Mouse (Mus musculus): ENCODE measurements around the gene Trio. TPM values are rescaled to one million over a fixed set of nuclear protein-coding genes. Genes with fewer than 3 reads are reported as not detected.
A peak's percentile ranks its signal among the peaks of the same experiment; 100 is the strongest.

Gene Trio
- total RNA-seq, 1 experiment from 2014 or later: 16.9 TPM

- no peak for ATAC-seq (replicated peaks; ENCODE audit: low read depth, poor library complexity, severe bottlenecking)
Measured at GRCm38 (mm10) chr15:27860439-27860838, 165.2 kb downstream of the Trio start.

- no peak for ATAC-seq (replicated peaks; ENCODE audit: low read depth, poor library complexity, severe bottlenecking)
Measured at GRCm38 (mm10) chr15:27859590-27859989, 166.1 kb downstream of the Trio start.

GRCm38 (mm10) chr15:27859115-27859514, 166.5 kb downstream of the Trio start:
- ATAC-seq (replicated peaks; ENCODE audit: low read depth, poor library complexity, severe bottlenecking): no peak

- no peak for ATAC-seq (replicated peaks; ENCODE audit: low read depth, poor library complexity, severe bottlenecking)
Measured at GRCm38 (mm10) chr15:27858179-27858819, 167.3 kb downstream of the Trio start.

- no peak for ATAC-seq (replicated peaks; ENCODE audit: low read depth, poor library complexity, severe bottlenecking)
Measured at GRCm38 (mm10) chr15:27857242-27857641, 168.4 kb downstream of the Trio start.

GRCm38 (mm10) chr15:27856050-27856787, 169.4 kb downstream of the Trio start:
- peak; percentile 88 for ATAC-seq (replicated peaks; ENCODE audit: low read depth, poor library complexity, severe bottlenecking)

GRCm38 (mm10) chr15:27851312-27851711, 174.3 kb downstream of the Trio start:
- ATAC-seq (replicated peaks; ENCODE audit: low read depth, poor library complexity, severe bottlenecking): no peak

GRCm38 (mm10) chr15:27850904-27851303, 174.7 kb downstream of the Trio start:
- ATAC-seq (replicated peaks; ENCODE audit: low read depth, poor library complexity, severe bottlenecking): 0 out of 2 replicates have a peak, but pooled peaks have one; percentile 52

GRCm38 (mm10) chr15:27849910-27850309, 175.7 kb downstream of the Trio start:
- no peak for ATAC-seq (replicated peaks; ENCODE audit: low read depth, poor library complexity, severe bottlenecking)

- ATAC-seq (replicated peaks; ENCODE audit: low read depth, poor library complexity, severe bottlenecking): no peak
Measured at GRCm38 (mm10) chr15:27841696-27842095, 184.0 kb downstream of the Trio start.

- peak; percentile 54; the same call in 1 of the 2 replicates for ATAC-seq (replicated peaks; ENCODE audit: low read depth, poor library complexity, severe bottlenecking)
Measured at GRCm38 (mm10) chr15:27840579-27840978, 185.1 kb downstream of the Trio start.

GRCm38 (mm10) chr15:27840125-27840524, 185.5 kb downstream of the Trio start:
- no peak for ATAC-seq (replicated peaks; ENCODE audit: low read depth, poor library complexity, severe bottlenecking)

GRCm38 (mm10) chr15:27831646-27832045, 194.0 kb downstream of the Trio start:
- ATAC-seq (replicated peaks; ENCODE audit: low read depth, poor library complexity, severe bottlenecking): no peak

GRCm38 (mm10) chr15:27827871-27828270, 197.8 kb downstream of the Trio start:
- peak; percentile 91 for ATAC-seq (replicated peaks; ENCODE audit: low read depth, poor library complexity, severe bottlenecking)

- ATAC-seq (replicated peaks; ENCODE audit: low read depth, poor library complexity, severe bottlenecking): no peak
Measured at GRCm38 (mm10) chr15:27826886-27827285, 198.8 kb downstream of the Trio start.

- no peak for ATAC-seq (replicated peaks; ENCODE audit: low read depth, poor library complexity, severe bottlenecking)
Measured at GRCm38 (mm10) chr15:27826048-27826637, 199.5 kb downstream of the Trio start.

- no peak for ATAC-seq (replicated peaks; ENCODE audit: low read depth, poor library complexity, severe bottlenecking)
Measured at GRCm38 (mm10) chr15:27825390-27825789, 200.3 kb downstream of the Trio start.

GRCm38 (mm10) chr15:27823581-27823980, 202.1 kb downstream of the Trio start:
- no peak for ATAC-seq (replicated peaks; ENCODE audit: low read depth, poor library complexity, severe bottlenecking)

- no peak for ATAC-seq (replicated peaks; ENCODE audit: low read depth, poor library complexity, severe bottlenecking)
Measured at GRCm38 (mm10) chr15:27822461-27822860, 203.2 kb downstream of the Trio start.

GRCm38 (mm10) chr15:27821651-27822364, 203.8 kb downstream of the Trio start:
- ATAC-seq (replicated peaks; ENCODE audit: low read depth, poor library complexity, severe bottlenecking): no peak

GRCm38 (mm10) chr15:27817096-27817495, 208.6 kb downstream of the Trio start:
- ATAC-seq (replicated peaks; ENCODE audit: low read depth, poor library complexity, severe bottlenecking): no peak

Measured in common myeloid progenitor, adult 5-6 weeks (primary cell).